Mouse (Mus musculus) CD4-positive naive resting alpha-beta T cell, adult 57 days (primary cell): Measurements from ENCODE around the gene Olfr1257. TPM values are rescaled to one million over a fixed set of nuclear protein-coding genes. Genes with fewer than 3 reads are reported as not detected.

ENCODE experiments used
- total RNA-seq: library from RNA; stranded (reverse); gene quantifications from one replicate; pipeline ENCODE4 v1.2.4, GENCODE M21; 2023

The Olfr1257 gene
- not detected for total RNA-seq

DNA sequence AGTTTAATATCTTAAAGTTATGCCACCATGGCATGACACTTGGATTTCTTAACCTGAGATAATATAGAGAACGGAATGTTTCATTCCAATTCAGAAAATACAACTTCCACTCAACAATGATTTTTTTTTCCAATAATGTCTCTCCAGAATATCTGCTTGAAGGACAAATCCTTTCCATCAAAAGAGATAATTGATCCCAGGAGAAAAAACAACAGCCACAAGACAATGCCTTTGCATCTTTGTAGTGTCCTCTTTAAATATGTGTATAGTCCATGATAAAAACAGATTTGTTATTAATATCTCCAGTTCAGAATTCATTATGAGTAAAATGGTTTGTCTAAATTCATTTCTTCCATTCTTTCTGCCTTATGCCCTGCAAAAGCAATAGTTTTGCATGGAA, at the start of gene Olfr1257:
Gene Olfr1257 (plus strand): TSS at position 301 of the 400 bp plus-strand sequence.

DNA sequence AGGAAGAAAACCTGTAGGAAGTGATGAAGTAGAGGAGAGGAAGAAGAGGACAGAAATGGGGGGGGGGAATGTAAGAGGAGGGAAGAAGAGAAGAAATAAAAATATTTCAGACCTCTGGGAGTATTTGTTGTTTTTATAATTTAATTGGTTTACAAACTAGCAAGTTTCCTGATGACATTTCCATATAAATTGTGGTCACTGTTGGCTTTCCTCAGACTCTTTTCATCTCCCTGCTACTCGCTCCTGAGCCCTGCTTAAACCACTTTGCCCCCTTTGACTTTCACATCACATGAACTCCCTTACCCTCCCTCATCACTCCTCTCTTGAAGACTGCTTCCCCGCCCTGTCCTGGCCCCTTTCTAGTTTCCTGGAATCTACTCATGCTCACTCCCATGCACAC, 36.8 kb upstream of the Olfr1257 start, which contains the start of gene Olfr1256:
Gene Olfr1256 (minus strand): TSS at position 101 of the 400 bp plus-strand sequence.

DNA sequence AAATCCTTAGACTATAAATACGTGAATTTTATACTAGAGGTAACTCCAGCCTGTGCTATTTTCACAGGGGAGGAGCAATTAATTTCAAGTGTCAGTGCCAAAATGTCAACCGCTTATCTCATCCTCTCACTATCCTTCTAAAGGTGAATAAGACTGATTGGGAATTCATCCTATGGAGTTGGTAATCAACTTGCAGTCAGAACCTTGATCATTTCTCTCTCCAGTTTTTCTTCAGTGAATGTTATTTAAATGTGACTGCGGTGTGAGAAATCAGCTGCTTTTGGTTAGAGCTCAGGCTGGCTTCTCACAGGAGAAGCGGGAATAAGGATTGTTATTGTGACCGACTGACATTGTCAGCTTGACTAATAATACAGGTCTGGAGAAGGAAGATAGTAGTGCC, 30.1 kb upstream of the Olfr1257 start, which contains the start of gene Olfr48:
Gene Olfr48 (minus strand): TSS at position 101 of the 400 bp plus-strand sequence.

DNA sequence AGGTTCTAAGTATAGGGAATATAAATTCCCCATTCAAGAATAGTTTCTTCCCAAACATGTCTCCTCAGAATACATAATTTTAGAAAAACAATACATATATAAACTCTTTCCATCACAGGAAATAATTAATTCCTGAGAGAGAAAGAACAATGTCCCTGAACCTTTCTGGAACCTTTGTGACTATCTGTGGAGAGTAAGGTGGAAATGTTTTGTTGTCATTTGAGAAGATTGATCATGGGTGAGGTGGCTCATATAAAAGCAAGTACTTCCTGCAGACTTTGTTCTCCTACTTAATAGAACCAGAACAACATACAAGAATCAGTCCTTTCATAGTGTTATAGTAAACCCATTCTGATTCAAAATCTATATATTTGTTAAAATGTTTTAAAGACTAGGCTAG, 48.8 kb downstream of the Olfr1257 start, which contains the start of gene Olfr1258:
Gene Olfr1258 (plus strand): TSS at position 301 of the 400 bp plus-strand sequence.

Other genes with a start within 250 kb of the Olfr1257 start
- not detected for gene Olfr1249, start 243.5 kb upstream of the Olfr1257 start, total RNA-seq
- not detected for gene Olfr1250, start 217.0 kb upstream of the Olfr1257 start, total RNA-seq
- not detected for gene Olfr1251, start 206.5 kb upstream of the Olfr1257 start, total RNA-seq
- gene Olfr1252, start 153.4 kb upstream of the Olfr1257 start, total RNA-seq = not detected
- not detected for gene Olfr1253, start 121.3 kb upstream of the Olfr1257 start, total RNA-seq
- gene Olfr1254, start 84.8 kb upstream of the Olfr1257 start, total RNA-seq = not detected
- not detected for gene Olfr1255, start 66.4 kb upstream of the Olfr1257 start, total RNA-seq
- gene Olfr1256, start 36.9 kb upstream of the Olfr1257 start, total RNA-seq = not detected
- gene Olfr48, start 30.2 kb upstream of the Olfr1257 start, total RNA-seq = not detected
- gene Olfr1258, start 48.9 kb downstream of the Olfr1257 start, total RNA-seq = not detected
- gene Olfr1259, start 70.2 kb downstream of the Olfr1257 start, total RNA-seq = not detected
- not detected for gene Olfr1260, start 95.9 kb downstream of the Olfr1257 start, total RNA-seq
- not detected for gene Olfr1261, start 112.8 kb downstream of the Olfr1257 start, total RNA-seq
- gene Olfr1262, start 121.7 kb downstream of the Olfr1257 start, total RNA-seq = not detected
- gene Olfr1263, start 133.7 kb downstream of the Olfr1257 start, total RNA-seq = not detected
- not detected for gene Olfr1264, start 147.1 kb downstream of the Olfr1257 start, total RNA-seq
- not detected for gene Olfr1265, start 156.9 kb downstream of the Olfr1257 start, total RNA-seq
- gene Olfr140, start 185.2 kb downstream of the Olfr1257 start, total RNA-seq = not detected
- not detected for gene Olfr1269, start 243.0 kb downstream of the Olfr1257 start, total RNA-seq